Comparison of ENCODE assay signal across 43 mouse cellular contexts in the genomic region with DNA sequence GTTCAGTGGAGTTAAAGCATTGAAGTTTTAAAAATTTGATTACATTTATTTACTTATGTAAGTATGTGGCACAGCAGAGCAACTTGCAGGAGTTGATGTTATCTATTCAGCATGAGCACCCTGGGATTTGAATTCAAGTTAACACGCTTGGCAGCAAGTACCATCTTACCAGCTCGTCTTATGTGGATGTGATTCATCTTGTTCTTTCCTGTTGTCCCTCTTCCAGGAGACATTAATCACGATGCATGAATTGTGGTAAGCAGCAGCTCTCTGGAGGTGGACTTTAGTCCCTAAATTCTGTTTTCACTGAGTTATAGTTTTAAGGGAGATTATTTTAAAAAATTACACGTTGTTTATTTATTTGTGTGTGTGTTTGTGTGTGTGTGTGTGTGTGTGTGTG. TPM values are rescaled to one million over a fixed set of nuclear protein-coding genes. Genes with fewer than 3 reads are reported as not detected.
"Had no signal": no experiment of that assay in that cellular context is flagged by ENCODE, and none has a peak within 500 bp of the region (broad histone marks: within the 10 kb centered on the region; RNA-seq: fewer than 3 reads in every experiment).

No protein-coding gene starts in this region.

- H3K27ac ChIP-seq: heart, embryonic 10.5 days; hindbrain, embryonic 10.5 days; hindbrain, embryonic 13.5 days; hindbrain, embryonic 15.5 days; hindbrain, postnatal 0 days; kidney, embryonic 15.5 days; kidney, postnatal 0 days; limb, embryonic 10.5 days; limb, embryonic 12.5 days; liver, embryonic 13.5 days had no signal

- H3K4me1 ChIP-seq: heart, embryonic 10.5 days; heart, embryonic 12.5 days; hindbrain, embryonic 10.5 days; hindbrain, embryonic 13.5 days; hindbrain, embryonic 15.5 days; kidney, embryonic 15.5 days; limb, embryonic 10.5 days; limb, embryonic 12.5 days; liver, embryonic 13.5 days had no signal

- H3K9me3 ChIP-seq: heart, embryonic 10.5 days; heart, embryonic 12.5 days; hindbrain, embryonic 10.5 days; hindbrain, embryonic 13.5 days; hindbrain, embryonic 15.5 days; kidney, embryonic 15.5 days; limb, embryonic 10.5 days; limb, embryonic 12.5 days; liver, embryonic 13.5 days had no signal

- H3K9ac ChIP-seq: heart, embryonic 12.5 days; hindbrain, embryonic 13.5 days; hindbrain, embryonic 15.5 days; kidney, embryonic 15.5 days; limb, embryonic 12.5 days; liver, embryonic 13.5 days had no signal

- H3K27me3 ChIP-seq: heart, embryonic 12.5 days; hindbrain, embryonic 13.5 days; hindbrain, embryonic 15.5 days; kidney, embryonic 15.5 days; limb, embryonic 12.5 days; liver, embryonic 13.5 days had no signal

- H3K4me2 ChIP-seq: heart, embryonic 12.5 days; hindbrain, embryonic 13.5 days; hindbrain, embryonic 15.5 days; kidney, embryonic 15.5 days; limb, embryonic 12.5 days; liver, embryonic 11.5 days; liver, embryonic 13.5 days had no signal

- ATAC-seq: hindbrain, postnatal 0 days; intestine, embryonic 16.5 days had no signal

- H3K4me3 ChIP-seq: heart, embryonic 10.5 days; heart, embryonic 12.5 days; hindbrain, embryonic 10.5 days; hindbrain, embryonic 13.5 days; hindbrain, embryonic 15.5 days; kidney, embryonic 15.5 days; limb, embryonic 10.5 days; limb, embryonic 12.5 days; liver, embryonic 13.5 days had no signal

- DNase-seq: gastrocnemius, postnatal 25 days; heart, adult 18-20 months; heart, postnatal 10 days; heart, postnatal 4 days; kidney, adult 11 months; kidney, adult 2 months; kidney, adult 9 months; kidney, postnatal 14 days; kidney, postnatal 36 days; layer of hippocampus, postnatal 36 days; liver; liver, embryonic 13.5 days had no signal

- H3K36me3 ChIP-seq: heart, embryonic 10.5 days; heart, embryonic 12.5 days; hindbrain, embryonic 10.5 days; hindbrain, embryonic 13.5 days; hindbrain, embryonic 15.5 days; kidney, embryonic 15.5 days; limb, embryonic 10.5 days; limb, embryonic 12.5 days; liver, embryonic 13.5 days had no signal

RNA-seq across cellular contexts. Expression of gene BC030870, which starts 25.3 kb away (rescaled TPM):
- total RNA-seq: gastrocnemius, adult 18-20 months; gastrocnemius, adult 8-10 months; gastrocnemius, postnatal 25 days; gastrocnemius, postnatal 4 days; granulocyte monocyte progenitor cell, adult 5-6 weeks; heart, adult 8-10 months; heart, postnatal 10 days; heart, postnatal 25 days; heart, postnatal 4 days; hindbrain, postnatal 0 days; layer of hippocampus, adult 18-20 months; layer of hippocampus, adult 8-10 months; layer of hippocampus, postnatal 10 days; layer of hippocampus, postnatal 36 days; left cerebral cortex, adult 18-20 months; left cerebral cortex, adult 8-10 months; left cerebral cortex, postnatal 10 days; left cerebral cortex, postnatal 25 days had no signal
- polyA plus RNA-seq: frontal cortex, adult 2 months; heart, embryonic 10.5 days; heart, embryonic 12.5 days; heart, embryonic 14.5 days; hindbrain, embryonic 10.5 days; hindbrain, embryonic 13.5 days; hindbrain, postnatal 0 days; limb, embryonic 10.5 days; limb, embryonic 12.5 days; liver, embryonic 11.5 days had no signal

RNA-seq across cellular contexts. Expression of gene Gm10663, which starts 29.2 kb away (rescaled TPM):
- total RNA-seq: gastrocnemius, adult 18-20 months; gastrocnemius, adult 8-10 months; gastrocnemius, postnatal 25 days; gastrocnemius, postnatal 4 days; granulocyte monocyte progenitor cell, adult 5-6 weeks; heart, adult 18-20 months; heart, adult 8-10 months; heart, postnatal 10 days; heart, postnatal 25 days; heart, postnatal 4 days; hindbrain, postnatal 0 days; layer of hippocampus, adult 18-20 months; layer of hippocampus, adult 8-10 months; layer of hippocampus, postnatal 10 days; layer of hippocampus, postnatal 36 days; left cerebral cortex, adult 18-20 months; left cerebral cortex, adult 8-10 months; left cerebral cortex, postnatal 10 days; left cerebral cortex, postnatal 25 days had no signal
- polyA plus RNA-seq: frontal cortex, adult 2 months; heart, embryonic 10.5 days; heart, embryonic 12.5 days; heart, embryonic 14.5 days; heart, embryonic 16.5 days; hindbrain, embryonic 10.5 days; hindbrain, embryonic 13.5 days; hindbrain, embryonic 15.5 days; hindbrain, postnatal 0 days; intestine, embryonic 14.5 days; intestine, embryonic 16.5 days; kidney, adult 2 months; kidney, embryonic 15.5 days; kidney, postnatal 0 days; large intestine, adult 2 months; limb, embryonic 10.5 days; limb, embryonic 12.5 days; limb, embryonic 14.5 days; liver, embryonic 11.5 days; liver, embryonic 13.5 days had no signal
